Mouse (Mus musculus) CD4-positive helper T cell, adult 2 months (primary cell): ENCODE measurements around the gene Fam81b.
"Not testable (repeated sequence)": the region's sequence is repeated elsewhere in the genome, so short reads cannot be mapped to it uniquely, and the experiment has no call there.

Experiments
- DNase-seq: peaks from one replicate; pipeline ENCODE4 v3.0.0-alpha.2; 2012; ENCODE audit warnings: low read depth, missing footprints, low spot score

Gene Fam81b

GRCm38 (mm10) chr13:76304637-76305122 lies at the start of gene Fam81b:
TSS of gene Fam81b (minus strand) at chr13:76305072.
- no peak for DNase-seq

GRCm38 (mm10) chr13:76345941-76346340 lies 41.1 kb upstream of the Fam81b start:
- not testable (repeated sequence) for DNase-seq

DNA sequence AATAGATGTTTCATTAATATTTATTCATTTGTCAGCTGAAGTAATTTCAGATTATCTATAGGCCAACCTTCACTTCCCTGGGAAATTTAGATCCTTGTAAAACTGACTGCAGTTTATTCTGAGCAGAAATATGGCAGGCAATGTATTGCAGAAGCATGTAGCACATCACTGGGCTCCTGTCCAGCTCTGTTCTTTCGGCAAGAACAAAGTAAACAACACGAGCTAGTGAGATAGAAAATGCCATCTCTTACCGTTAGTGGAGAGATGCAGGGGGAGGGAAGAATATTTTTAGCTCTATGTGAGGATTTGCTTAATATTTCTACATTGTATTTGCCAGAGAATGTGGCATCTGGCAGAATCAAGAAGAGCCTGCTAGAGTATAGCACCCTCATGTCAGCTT lies 13.8 kb upstream of the Fam81b start:
- DNase-seq: no peak

- DNase-seq: no peak
Observed at GRCm38 (mm10) chr13:76311580-76311979, 6.7 kb upstream of the Fam81b start.

GRCm38 (mm10) chr13:76308811-76309210 lies 3.9 kb upstream of the Fam81b start:
- DNase-seq: no peak

DNA sequence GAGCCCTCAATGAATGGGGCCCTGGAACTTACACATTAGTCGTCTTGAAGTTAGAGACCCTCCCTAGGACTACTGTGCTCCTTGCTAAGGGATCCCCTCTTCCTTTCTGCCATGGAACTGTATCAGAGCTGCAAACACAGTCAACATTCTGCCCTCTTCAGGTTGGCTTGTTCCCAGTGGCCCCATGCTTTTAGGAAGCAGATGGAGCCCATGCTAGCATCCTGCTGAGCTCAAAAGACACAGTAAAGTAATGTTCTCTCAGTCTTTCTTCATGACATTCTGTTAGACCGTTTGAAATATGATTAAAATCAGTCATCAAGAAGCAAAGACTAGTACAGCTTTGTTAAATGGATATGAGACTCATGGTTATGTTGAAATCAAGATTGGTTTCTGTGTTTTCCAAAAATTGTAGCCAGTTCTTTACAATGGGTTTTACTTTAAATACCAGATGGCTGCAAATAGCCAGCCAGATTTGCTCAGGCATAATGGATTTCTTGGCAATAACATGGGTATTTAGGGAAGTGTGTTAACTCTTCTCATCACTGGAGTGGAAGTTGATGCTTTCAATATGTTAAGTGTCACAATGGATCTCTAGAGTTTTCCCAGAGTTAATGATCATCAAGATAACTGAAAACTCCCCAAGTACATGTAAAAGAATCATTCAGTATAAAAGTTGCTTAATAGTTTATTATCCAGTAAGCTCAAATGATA lies 938 bp upstream of the Fam81b start:
- DNase-seq: no peak

DNA sequence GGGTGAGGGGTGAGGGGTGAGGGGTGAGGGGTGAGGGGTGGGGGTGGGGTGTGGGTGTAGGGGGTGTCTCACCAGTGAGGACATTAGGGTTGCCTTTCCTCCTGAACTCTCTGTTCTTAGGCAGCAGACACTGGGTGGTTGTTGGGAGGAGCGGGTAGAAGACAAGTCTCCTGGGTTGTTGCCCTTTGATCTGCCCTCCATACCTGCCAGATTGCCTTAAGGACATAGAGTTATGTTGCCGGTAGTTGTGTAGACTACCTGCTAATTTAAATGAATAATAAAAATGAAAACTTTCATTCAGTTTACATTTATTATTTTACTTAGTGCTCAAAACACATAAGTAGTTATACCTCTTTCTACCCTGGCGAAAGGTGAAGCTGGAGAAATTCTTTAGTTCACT lies 369 bp upstream of the Fam81b start:
- no peak for DNase-seq

- DNase-seq: no peak
Observed at GRCm38 (mm10) chr13:76304201-76304600, 671 bp downstream of the Fam81b start.

DNA sequence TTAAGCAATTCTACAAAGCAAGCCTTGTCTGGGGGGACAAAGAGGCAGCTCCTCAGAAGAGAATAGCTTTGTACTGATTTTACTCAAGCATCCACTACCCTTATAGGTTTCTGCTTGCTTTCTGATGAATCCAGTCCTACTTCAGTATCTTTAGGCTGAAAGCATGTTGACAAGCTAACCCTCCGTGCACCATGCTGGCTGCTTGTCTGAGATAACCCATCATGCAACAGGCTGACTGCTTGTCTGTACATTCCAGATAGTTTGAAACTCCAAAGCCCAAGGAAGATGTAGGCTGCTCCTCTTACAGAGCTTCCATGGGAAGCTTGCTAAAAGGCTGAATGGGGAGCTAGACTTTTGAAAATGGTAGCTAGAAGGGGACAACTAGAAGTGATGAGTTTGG lies 1.7 kb downstream of the Fam81b start:
- no peak for DNase-seq

DNA sequence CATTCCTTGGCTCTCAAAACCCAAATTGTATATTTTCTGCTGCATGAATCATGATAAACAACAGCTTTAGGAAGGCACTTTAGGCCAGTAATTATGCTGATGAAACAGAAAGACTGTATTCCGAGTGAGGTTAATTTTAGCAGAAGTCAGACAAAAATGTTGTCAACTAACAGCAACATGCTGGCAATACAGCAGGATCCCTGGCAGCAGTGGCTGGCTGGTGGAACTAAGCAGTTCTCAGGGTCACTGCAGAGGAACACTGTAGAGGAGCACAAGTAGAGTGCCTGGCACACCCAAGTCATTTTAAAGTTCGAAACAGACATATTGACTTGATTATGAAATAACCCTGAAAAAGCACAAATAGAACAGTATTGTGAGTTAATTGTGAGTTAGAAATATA lies 2.8 kb downstream of the Fam81b start:
- no peak for DNase-seq

DNA sequence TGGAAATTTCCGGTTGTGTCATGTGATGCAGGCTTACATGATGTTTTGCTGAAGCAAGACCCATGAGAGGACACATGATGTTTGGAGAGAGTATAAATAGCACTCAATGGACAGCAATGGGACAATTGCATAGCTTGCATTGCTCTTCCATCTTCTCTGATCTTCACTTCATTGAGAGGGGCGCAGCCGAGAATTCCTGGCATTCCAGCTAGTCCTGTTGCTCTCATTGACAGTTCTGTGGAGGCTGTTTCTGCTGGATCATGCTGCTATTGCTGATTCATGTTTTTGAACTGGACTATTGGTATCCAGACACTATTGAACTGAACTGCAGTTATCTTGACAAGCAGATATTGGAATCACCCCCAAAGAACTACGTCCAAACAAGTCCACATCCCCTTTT lies 12.8 kb downstream of the Fam81b start:
- DNase-seq: no peak

DNA sequence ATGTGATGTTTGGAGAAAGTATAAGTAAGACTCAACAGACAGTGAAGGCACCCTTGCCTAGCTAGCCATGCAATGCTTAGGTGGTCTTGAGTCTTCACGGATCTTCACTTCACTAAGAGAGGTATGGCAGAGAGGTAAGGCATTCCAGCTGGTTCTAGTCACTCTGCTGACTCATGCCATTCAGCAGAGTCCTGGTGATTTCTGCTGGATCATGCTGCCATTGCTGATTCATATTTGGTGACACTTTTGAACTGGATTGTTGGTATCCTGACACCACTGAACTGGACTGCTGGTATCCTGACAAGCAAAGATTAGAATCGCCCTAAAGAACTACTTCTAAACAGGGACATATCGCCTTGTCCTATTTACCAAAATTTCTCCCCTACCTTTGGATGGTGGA lies 20.3 kb downstream of the Fam81b start:
- DNase-seq: no peak

DNA sequence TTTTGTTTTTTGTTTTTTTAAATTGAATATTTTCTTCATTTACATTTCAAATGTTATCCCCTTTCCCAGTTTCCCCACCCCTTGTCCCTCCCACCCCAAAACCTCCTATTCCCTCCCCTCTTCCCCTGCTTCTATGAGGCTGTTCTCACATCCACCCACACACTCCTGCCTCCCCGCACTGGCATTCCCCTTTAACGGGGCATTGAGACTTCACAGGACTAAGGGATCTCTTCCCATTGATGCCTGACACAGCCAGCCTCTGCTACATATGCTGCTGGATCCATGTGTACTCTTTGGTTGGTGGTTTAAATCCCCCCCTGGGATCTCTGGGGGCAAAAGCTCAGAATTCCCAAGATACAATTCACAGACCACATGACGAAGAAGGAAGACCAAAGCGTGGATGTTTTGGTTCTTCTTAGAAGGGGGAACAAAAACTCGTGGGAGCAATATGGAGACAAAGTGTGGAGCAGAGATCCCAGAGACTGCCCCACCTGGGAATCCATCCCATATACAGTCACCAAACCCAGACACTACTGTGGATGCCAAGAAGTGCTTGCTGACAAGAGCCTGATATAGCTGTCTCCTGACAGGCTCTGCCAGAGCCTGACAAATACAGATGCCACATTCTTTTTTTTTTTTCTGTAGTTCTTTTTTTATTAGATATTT lies 40.4 kb downstream of the Fam81b start:
- DNase-seq: no peak

DNA sequence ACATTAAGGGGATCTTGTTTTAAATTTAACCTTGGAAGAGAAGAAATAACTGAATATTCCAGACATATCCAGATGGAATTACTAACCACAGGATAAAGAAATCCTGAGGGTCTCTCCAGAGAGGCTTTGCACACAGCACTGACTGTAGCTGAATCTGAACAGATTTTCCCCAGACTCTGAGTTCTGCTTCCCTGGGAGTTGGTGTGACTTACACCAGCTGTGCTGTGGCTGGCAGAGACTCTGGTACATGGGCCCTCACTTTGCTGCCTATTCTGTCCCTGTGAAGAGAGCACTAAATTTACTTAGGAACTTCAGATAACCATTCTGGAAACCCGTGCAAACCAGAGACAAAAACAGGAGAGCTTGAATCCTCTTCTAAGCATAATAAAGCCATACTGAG lies 46.1 kb downstream of the Fam81b start:
- no peak for DNase-seq

DNA sequence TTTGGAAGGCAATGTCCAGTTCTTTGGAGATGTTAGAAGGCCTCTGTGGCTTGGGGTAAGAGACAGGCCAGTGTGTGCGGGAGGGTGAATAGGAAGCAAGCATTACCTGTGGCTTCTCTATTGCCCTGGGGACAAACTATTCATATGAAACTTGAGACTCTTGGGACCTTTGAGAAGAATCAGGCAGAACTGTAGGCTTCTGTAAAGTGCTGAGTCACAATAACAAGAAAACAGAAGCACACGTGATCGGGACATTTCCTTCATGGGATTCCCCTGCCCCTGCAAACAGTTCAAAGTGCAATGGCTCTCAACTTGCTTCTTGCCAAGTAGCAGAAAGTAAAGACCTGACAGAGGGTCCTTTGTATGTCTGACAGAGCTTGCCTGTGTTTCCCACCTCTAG lies 48.5 kb downstream of the Fam81b start:
- no peak for DNase-seq

- no peak for DNase-seq
Observed at GRCm38 (mm10) chr13:76250092-76250491, 54.8 kb downstream of the Fam81b start.

DNA sequence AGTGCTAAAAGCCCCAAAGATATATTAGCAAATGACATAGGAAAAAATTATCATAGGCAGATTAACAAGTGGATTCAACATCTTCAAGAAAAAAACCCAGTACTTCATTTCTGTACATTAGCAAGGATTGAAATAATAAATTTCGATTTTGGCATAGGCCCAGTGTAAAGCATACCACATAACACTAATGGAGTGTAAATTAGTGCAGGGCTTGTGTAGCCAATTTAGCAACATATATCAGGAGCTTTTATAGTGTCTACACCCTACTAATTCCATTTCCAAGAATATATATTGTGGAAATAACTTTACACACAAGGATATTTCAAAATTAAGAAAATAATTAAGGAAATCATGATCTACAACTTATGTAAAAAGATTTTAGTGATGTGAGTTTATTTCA lies 55.8 kb downstream of the Fam81b start:
- no peak for DNase-seq

GRCm38 (mm10) chr13:76215397-76215796 lies 89.5 kb downstream of the Fam81b start:
- DNase-seq: no peak

GRCm38 (mm10) chr13:76214928-76215327 lies 89.9 kb downstream of the Fam81b start:
- DNase-seq: no peak

GRCm38 (mm10) chr13:76199943-76200342 lies 104.9 kb downstream of the Fam81b start:
- DNase-seq: no peak

DNA sequence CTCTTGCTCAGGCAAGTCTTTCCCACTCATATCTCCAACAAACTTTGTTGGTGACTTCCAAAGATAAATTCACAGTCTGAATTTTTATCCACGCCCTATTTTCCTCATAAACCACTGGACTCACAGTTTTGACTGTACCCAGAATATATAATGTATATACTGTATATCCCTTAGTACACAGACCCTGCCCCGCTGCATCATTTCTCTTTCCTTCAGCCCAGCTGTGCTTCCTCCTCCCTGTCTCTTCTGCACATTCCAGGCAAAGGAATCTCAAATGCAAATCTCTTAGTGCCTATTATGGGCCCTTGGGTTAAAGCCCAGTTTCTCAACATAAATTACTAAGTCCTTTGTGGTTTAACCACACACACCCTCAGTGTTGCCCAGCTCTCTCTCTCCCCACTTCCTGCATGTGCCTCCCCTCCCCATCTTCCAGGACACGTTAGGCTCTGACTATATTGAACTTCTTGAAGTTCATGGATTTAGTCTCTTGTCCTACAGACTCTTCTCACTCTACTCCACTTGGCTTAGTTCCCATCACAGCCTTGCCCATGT lies 107.5 kb downstream of the Fam81b start:
- no peak for DNase-seq

GRCm38 (mm10) chr13:76195431-76196138 lies 109.3 kb downstream of the Fam81b start:
- DNase-seq: no peak
